Mouse (Mus musculus): Measurements from ENCODE around the gene Dcst1.

DNA sequence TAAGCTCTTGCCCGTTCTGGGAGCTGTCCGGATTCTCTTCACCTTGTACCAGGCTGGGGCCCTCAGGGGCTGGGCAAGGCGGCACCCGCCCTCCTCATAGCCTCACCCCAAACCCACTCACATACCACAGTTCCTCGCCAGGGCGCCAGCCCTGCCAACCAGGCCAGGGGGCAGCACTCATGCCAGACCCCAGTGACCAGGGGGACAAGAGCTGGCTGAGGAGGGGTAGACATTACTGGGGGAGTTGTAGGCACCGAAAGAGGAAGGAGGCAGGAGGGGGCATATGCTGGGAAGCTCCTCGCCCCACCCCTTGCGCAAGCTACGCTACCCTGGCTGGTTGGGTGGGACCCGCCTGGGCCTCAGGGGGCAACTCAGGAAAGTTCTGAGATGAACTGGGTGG is 22.6 kb upstream of the Dcst1 start:
- TF ChIP-seq MAFK (IDR thresholded peaks at IDR 0.05; ENCODE audit: insufficient read depth, low read depth, low read length) (no peak), ZC3H11A (IDR thresholded peaks at IDR 0.05; ENCODE audit: borderline replicate concordance, low read depth, low read length) (no peak), ZNF384 (IDR thresholded peaks at IDR 0.05; ENCODE audit: low read depth, low read length) (no peak)
